Mouse (Mus musculus) thymus, postnatal 25 days (tissue): ENCODE measurements around the gene Ddx47.
A peak's percentile ranks its signal among the peaks of the same experiment; 100 is the strongest.

Source experiments
- DNase-seq: peaks from one replicate; pipeline ENCODE4 v3.0.0; 2022

Ddx47 gene

GRCm38 (mm10) chr6:135011734-135012116 lies 313 bp downstream of the Ddx47 start:
- no peak for DNase-seq

- no peak for DNase-seq
Observed at GRCm38 (mm10) chr6:135017211-135017610, 5.8 kb downstream of the Ddx47 start.

GRCm38 (mm10) chr6:135019564-135019963 lies 8.2 kb downstream of the Ddx47 start:
- no peak for DNase-seq

GRCm38 (mm10) chr6:135021633-135022032 lies 10.2 kb downstream of the Ddx47 start:
- no peak for DNase-seq

GRCm38 (mm10) chr6:135023379-135023778 lies 12.0 kb downstream of the Ddx47 start:
- no peak for DNase-seq

- no peak for DNase-seq
Observed at GRCm38 (mm10) chr6:135024781-135025420, 13.5 kb downstream of the Ddx47 start.

- peak; percentile 18 for DNase-seq
Observed at GRCm38 (mm10) chr6:135026232-135026631, 14.8 kb downstream of the Ddx47 start.

- DNase-seq: no peak
Observed at GRCm38 (mm10) chr6:135026755-135027154, 15.3 kb downstream of the Ddx47 start.

GRCm38 (mm10) chr6:135029246-135029645 lies 17.8 kb downstream of the Ddx47 start:
- DNase-seq: no peak

GRCm38 (mm10) chr6:135038674-135039073 lies 27.3 kb downstream of the Ddx47 start:
- DNase-seq: no peak

- no peak for DNase-seq
Observed at GRCm38 (mm10) chr6:135040275-135040871, 29.0 kb downstream of the Ddx47 start.

GRCm38 (mm10) chr6:135041930-135042329 lies 30.5 kb downstream of the Ddx47 start:
- no peak for DNase-seq

GRCm38 (mm10) chr6:135047276-135047675 lies 35.9 kb downstream of the Ddx47 start:
- no peak for DNase-seq

GRCm38 (mm10) chr6:135048509-135048908 lies 37.1 kb downstream of the Ddx47 start:
- no peak for DNase-seq

- DNase-seq: no peak
Observed at GRCm38 (mm10) chr6:135048956-135049355, 37.5 kb downstream of the Ddx47 start.

- no peak for DNase-seq
Observed at GRCm38 (mm10) chr6:135053789-135054188, 42.4 kb downstream of the Ddx47 start.

GRCm38 (mm10) chr6:135055882-135056281 lies 44.5 kb downstream of the Ddx47 start:
- no peak for DNase-seq

GRCm38 (mm10) chr6:135060728-135061127 lies 49.3 kb downstream of the Ddx47 start:
- no peak for DNase-seq

- DNase-seq: no peak
Observed at GRCm38 (mm10) chr6:135064621-135065020, 53.2 kb downstream of the Ddx47 start.

GRCm38 (mm10) chr6:135065236-135065957 lies 54.0 kb downstream of the Ddx47 start, which contains the start of gene Gprc5a:
TSS of gene Gprc5a (plus strand) at chr6:135065651.
- DNase-seq: peak; percentile 21

- no peak for DNase-seq
Observed at GRCm38 (mm10) chr6:135066795-135067445, 55.5 kb downstream of the Ddx47 start.

GRCm38 (mm10) chr6:135068221-135068620 lies 56.8 kb downstream of the Ddx47 start:
- no peak for DNase-seq

- no peak for DNase-seq
Observed at GRCm38 (mm10) chr6:135069856-135070255, 58.4 kb downstream of the Ddx47 start.

GRCm38 (mm10) chr6:135070347-135070746 lies 58.9 kb downstream of the Ddx47 start:
- no peak for DNase-seq
